Mouse (Mus musculus): ENCODE results near the gene C330021F23Rik. TPM values are rescaled to one million over a fixed set of nuclear protein-coding genes. Genes with fewer than 3 reads are reported as not detected.

C330021F23Rik gene
- 7.4 and 9.2 TPM in 2 replicates for polyA plus RNA-seq (2012; rRNA removed)

GRCm38 (mm10) chr8:3567641-3568371, at the start of gene C330021F23Rik:
C330021F23Rik (plus strand) TSS chr8:3567990.

GRCm38 (mm10) chr8:3586993-3587390, 19.2 kb downstream of the C330021F23Rik start, which contains the start of gene Camsap3:
Camsap3 (plus strand) TSS chr8:3587293.

GRCm38 (mm10) chr8:3621199-3621970, 53.6 kb downstream of the C330021F23Rik start, which contains the start of the genes Xab2 and Pet100:
Xab2 (minus strand) TSS chr8:3621316.
Pet100 (plus strand) TSS chr8:3621548.

GRCm38 (mm10) chr8:3625445-3625844, 57.7 kb downstream of the C330021F23Rik start, which contains the start of gene Pcp2:
Pcp2 (minus strand) TSS chr8:3625545.

GRCm38 (mm10) chr8:3630647-3631477, 63.1 kb downstream of the C330021F23Rik start, which contains the start of gene Stxbp2:
Stxbp2 (plus strand) TSS chr8:3630955.

Other genes with a start within 250 kb of the C330021F23Rik start
- gene A430078G23Rik, start 214.6 kb upstream of the C330021F23Rik start, polyA plus RNA-seq (2012; rRNA removed): 0.89 and 1.3 TPM in 2 replicates
- 5.3 and 6.6 TPM in 2 replicates for gene Arhgef18, start 175.0 kb upstream of the C330021F23Rik start, polyA plus RNA-seq (2012; rRNA removed)
- gene Pex11g, start 100.3 kb upstream of the C330021F23Rik start, polyA plus RNA-seq (2012; rRNA removed): 10.3 and 11.4 TPM in 2 replicates
- gene Tex45, start 97.1 kb upstream of the C330021F23Rik start, polyA plus RNA-seq (2012; rRNA removed): not detected in 2 replicates
- gene Zfp358, start 74.9 kb upstream of the C330021F23Rik start, polyA plus RNA-seq (2012; rRNA removed): 8.1 and 9.2 TPM in 2 replicates
- gene Mcoln1, start 67.5 kb upstream of the C330021F23Rik start, polyA plus RNA-seq (2012; rRNA removed): 33.2 and 36.6 TPM in 2 replicates
- 9.6 and 10.9 TPM in 2 replicates for gene Pnpla6, start 52.6 kb upstream of the C330021F23Rik start, polyA plus RNA-seq (2012; rRNA removed)
- 7.4 and 9.1 TPM in 2 replicates for gene Camsap3, start 19.3 kb downstream of the C330021F23Rik start, polyA plus RNA-seq (2012; rRNA removed)
- 20.2 and 22.1 TPM in 2 replicates for gene Xab2, start 53.3 kb downstream of the C330021F23Rik start, polyA plus RNA-seq (2012; rRNA removed)
- gene Pet100, start 53.6 kb downstream of the C330021F23Rik start, polyA plus RNA-seq (2012; rRNA removed): 23.7 and 25.8 TPM in 2 replicates
- not detected in 2 replicates for gene Pcp2, start 57.6 kb downstream of the C330021F23Rik start, polyA plus RNA-seq (2012; rRNA removed)
- 78.9 and 92.8 TPM in 2 replicates for gene Stxbp2, start 63.0 kb downstream of the C330021F23Rik start, polyA plus RNA-seq (2012; rRNA removed)
- 0.06 TPM in 1 of 2 replicates, not detected in the other for gene Retn, start 87.8 kb downstream of the C330021F23Rik start, polyA plus RNA-seq (2012; rRNA removed)
- gene Mcemp1, start 97.8 kb downstream of the C330021F23Rik start, polyA plus RNA-seq (2012; rRNA removed): 12.0 and 17.8 TPM in 2 replicates
- 2.7 and 5.0 TPM in 2 replicates for gene Fcor, start 104.4 kb downstream of the C330021F23Rik start, polyA plus RNA-seq (2012; rRNA removed)
- gene Trappc5, start 108.3 kb downstream of the C330021F23Rik start, polyA plus RNA-seq (2012; rRNA removed): 15.3 and 16.1 TPM in 2 replicates
- 0.01 and 0.02 TPM in 2 replicates for gene Fcer2a, start 126.2 kb downstream of the C330021F23Rik start, polyA plus RNA-seq (2012; rRNA removed)
- gene Clec4g, start 152.7 kb downstream of the C330021F23Rik start, polyA plus RNA-seq (2012; rRNA removed): 19.1 and 23.2 TPM in 2 replicates
- 0.09 and 0.14 TPM in 2 replicates for gene Cd209a, start 181.0 kb downstream of the C330021F23Rik start, polyA plus RNA-seq (2012; rRNA removed)